Mouse (Mus musculus): Measurements from ENCODE around the gene Slc7a6. TPM values are rescaled to one million over a fixed set of nuclear protein-coding genes. Genes with fewer than 3 reads are reported as not detected.
"Not testable (repeated sequence)": the region's sequence is repeated elsewhere in the genome, so short reads cannot be mapped to it uniquely, and the experiment has no call there.

Gene Slc7a6
- total RNA-seq, 2 experiments from 2014 or later: 6.1 to 7.0 TPM

DNA sequence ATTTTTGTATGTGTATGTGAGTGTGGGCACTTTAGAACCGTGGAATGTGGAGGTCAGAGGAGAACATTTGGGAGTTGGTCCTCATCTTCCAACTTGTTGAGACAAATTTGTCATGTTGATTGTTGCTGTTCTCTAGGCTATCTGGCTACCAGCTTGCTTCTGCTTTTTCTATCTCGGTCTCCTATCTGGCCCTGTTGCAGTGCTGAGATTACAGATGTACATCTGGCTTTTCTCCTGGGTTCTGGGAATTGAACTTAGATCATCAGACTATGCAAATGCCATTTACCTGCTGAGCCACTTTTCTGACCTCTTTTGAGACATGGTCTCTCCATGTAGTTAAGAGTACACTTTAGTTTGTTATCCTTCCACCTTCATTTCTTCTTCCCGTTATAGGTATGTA, 4.9 kb downstream of the Slc7a6 start:
- DNase-seq: no peak
- intact Hi-C loops (cut with DNase I; ENCODE audit: low total_unique reads): no loop called here

DNA sequence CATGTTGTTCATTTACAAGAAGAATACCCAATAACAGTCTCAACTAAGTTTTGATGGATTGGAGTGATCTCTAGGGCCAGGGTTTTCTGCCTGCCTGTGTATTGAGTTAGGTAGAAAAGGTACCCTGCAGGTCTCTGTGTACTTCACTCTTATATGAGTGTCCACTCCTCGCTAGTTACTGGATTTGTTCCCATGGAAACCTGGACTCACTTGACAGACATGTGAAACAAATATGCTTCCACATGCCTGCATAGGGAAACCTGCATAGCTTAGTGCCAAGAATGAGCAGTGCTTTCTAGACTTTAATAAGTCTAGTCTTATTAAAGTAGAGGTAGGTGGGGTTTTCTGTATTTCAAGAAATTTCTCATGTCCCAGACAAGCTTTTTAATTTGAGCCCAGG, 8.2 kb downstream of the Slc7a6 start:
- intact Hi-C loops (cut with DNase I; ENCODE audit: low total_unique reads): no loop called here
- DNase-seq: no peak

DNA sequence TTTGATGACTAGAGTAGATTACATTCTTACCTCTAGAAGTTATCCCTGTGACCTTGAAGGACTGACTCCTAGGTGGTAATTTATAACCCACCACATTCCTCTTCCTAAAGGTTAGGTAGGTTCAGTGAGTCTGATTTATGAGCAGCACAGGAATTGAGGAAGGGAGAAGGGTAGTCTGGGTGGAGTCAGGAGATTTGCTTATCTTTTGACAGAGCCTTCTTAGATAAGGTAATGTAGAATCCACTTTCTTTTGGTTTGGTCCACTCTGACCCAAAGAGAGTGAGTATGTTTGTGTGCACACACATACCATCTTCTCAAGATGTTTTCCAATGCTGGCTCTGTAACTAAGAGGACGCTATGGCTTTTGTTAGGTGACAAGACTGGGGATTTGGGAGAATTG, 8.9 kb downstream of the Slc7a6 start:
- no peak for DNase-seq
- intact Hi-C loops (cut with DNase I; ENCODE audit: low total_unique reads): no loop called here

DNA sequence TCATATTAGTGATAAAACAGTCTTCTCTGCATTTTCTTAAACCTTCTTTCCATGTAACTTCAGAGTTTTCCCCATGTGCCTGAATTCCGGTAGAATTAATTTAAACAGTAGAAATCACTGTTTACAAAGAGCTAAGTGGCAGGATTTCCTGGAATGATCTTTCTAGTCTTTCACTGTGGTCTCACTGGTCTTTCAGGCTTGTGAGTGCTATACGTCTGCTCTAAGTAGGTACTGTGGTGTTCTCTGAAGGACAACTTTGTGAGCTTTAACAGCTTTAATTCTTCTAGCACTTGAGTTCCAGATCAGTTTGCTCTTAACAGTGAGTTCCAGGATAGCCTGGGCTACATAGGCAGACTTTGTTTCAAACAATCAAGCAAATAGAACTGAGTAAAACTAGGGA, 9.8 kb downstream of the Slc7a6 start:
- intact Hi-C loops (cut with DNase I; ENCODE audit: low total_unique reads): no loop called here
- no peak for DNase-seq

DNA sequence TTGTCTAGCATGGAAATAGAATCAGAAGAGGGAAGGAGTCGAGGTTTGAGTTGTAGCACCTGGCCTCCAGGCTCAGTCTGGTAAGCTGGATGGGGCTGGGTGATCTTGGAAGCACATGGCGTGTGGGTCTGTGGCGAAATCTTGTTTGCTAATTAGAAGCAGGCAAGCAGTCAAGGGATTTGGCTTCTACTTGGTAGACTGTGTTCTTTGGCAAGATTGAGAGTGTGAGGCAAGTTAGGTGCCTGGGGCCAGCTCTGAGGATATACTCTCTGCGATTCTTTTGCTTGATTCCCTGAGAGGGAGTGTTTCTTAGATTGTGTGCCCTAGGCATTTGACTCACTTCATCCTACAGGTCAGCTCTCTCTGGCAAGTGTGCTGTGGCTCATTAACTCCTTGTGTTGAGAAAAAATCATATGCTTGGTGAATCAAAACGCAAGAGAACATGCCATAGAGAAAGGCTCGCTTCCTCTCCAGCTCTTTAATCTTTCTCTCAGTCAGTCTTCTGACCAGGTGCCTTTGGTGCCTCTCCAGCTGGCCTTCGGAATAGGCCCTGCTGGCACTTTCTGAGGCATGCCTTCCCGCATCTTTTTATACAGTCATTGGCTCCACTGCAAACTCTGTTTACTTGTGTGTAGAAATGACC, 17.1 kb downstream of the Slc7a6 start:
- peak; percentile 13 for DNase-seq
- intact Hi-C loops (cut with DNase I; ENCODE audit: low total_unique reads): no loop called here

DNA sequence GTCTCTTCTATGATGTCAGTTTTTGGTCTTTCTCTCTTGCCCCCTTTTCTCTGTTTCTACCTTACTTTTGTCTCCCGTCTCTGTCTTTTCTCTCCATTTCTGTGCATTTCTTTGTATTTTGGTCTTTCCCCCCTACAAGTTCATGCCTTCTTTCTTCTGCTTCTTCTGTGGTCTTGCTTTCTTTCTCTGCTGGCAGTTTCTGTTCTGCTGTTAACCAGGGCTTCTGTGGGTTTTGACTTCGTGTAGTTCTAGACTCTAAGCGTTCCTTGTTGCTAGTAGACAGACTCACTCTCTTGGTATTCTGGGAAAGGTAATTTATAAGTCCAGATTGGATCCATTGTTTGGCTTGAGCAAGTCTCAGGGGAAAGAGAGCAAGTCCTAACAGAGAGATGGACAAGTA, 17.7 kb downstream of the Slc7a6 start:
- intact Hi-C loops (cut with DNase I; ENCODE audit: low total_unique reads): no loop called here
- no peak for DNase-seq

DNA sequence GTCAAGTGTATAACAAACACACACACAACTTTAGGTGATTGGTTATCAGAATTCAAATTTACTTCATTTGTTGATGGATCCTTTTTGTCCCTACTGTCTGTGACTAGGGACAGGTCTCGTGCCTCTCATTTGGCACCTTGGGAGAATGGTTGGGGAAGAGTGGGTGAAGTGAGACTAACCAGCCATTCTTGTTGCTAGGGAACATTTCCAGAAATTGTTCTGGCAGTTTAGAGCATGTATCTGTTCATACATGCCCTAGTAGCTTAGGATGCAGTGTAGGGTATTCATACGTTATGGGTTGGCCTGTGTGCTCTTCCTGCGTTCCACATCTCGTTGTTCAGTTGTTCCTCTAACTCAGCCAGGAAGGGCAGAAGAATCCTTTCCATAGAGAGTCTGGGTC, 20.5 kb downstream of the Slc7a6 start:
- intact Hi-C loops (cut with DNase I; ENCODE audit: low total_unique reads): no loop called here
- no peak for DNase-seq

DNA sequence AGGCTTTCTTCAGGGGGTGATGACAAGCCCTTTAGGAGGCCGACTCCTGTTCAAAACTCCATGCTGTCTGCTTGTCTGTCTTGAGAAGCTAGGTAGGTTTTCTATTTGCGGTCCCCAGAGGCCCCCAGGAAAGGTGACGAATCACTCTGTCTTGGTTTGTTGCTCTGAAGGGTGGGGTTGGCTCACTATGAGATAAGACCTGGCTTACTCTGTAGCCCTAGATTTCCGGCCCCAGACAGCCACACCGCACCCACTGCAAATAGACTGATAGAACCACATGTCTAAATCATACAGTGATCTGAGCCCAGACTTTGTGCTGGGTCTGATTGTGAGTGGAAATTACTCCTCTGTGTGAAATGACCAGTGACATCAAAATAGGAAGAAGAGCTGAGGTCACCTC, 23.0 kb downstream of the Slc7a6 start:
- intact Hi-C loops (cut with DNase I; ENCODE audit: low total_unique reads): no loop called here
- DNase-seq: no peak

DNA sequence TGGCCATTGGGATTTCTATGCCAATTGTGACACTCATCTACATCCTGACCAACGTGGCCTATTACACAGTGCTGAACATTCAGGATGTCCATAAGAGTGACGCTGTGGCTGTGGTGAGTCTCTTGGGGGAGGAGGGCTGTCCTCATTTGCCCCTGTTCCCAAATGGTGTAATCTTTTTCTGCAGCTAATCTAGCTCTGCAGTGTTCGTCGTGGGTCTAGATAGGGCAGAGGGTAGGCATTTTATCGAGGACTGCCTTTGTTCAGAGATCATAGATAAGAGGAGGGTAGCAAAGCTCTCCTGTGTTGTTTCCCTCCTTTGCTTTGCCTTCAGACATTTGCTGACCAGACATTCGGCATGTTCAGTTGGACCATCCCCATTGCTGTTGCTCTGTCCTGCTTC, 24.5 kb downstream of the Slc7a6 start:
- intact Hi-C loops (cut with DNase I; ENCODE audit: low total_unique reads): no loop called here
- no peak for DNase-seq

DNA sequence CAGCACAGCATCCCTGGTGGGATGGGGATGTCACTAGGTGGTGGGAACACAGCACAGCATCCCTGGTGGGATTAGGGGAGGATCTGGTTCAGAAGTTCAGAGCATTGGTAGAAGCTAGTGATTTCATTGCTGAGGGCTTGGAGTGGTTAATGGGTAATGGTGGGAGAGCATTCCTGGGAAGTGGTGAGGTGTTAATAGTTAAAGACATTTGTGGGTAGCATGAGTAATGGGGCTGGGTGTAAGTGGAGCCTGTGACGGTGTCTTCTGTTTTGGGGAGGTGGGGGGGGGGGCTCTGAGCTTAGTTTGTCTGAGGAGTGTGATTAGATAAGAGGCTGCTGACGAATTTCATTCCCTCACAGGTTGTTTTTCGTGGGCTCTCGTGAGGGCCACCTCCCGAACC, 25.4 kb downstream of the Slc7a6 start:
- DNase-seq: no peak
- intact Hi-C loops (cut with DNase I; ENCODE audit: low total_unique reads): no loop called here

DNA sequence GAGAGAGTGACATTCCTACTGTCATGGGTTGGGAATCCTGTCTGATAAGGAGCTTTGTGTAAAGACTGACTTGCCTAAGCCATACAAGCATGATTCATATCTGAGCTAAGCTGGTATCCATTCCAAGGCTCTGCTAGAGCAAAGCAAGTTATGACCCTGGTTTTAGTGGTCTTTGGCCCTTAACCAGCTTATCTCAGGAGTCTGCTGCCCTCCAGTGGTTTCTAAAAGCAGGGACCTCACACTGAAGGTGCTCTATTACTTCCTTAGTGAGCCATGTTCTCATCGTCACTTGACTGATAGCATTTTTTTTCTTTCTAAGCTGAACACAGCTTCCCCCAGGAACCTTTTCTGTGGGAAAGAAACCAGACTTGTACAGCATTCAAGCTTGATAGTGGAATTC, 30.1 kb downstream of the Slc7a6 start:
- DNase-seq: peak; percentile 13

DNA sequence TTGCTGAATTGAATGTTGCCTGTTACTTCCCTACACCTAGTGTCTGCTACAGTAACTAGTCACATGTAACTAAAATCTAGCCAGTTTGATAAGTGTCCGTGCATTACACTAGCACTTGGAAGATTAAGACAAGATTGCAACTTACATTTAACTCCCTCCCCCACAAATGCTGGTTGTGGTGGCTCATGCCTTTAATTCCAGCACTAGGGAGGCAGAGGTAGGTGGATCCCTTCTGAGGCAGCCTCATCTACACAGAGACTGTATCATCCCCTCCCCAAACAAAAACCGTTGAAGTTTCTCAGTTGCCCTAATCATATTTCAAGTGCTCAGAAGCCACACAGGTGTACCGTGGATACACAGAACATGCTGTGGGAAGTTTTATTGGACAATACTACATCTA, 30.9 kb downstream of the Slc7a6 start:
- intact Hi-C loops (cut with DNase I; ENCODE audit: low total_unique reads): loop anchor here (5.0 kb wide), 1 partner anchor 62 kb away; the partner anchor contains the start of gene Esrp2
- DNase-seq: not testable (repeated sequence)

More for the DNA sequence above, 30.1 kb downstream of the Slc7a6 start:
- intact Hi-C loops (cut with DNase I; ENCODE audit: low total_unique reads): loop anchor here (5.0 kb wide), 1 partner anchor 61 kb away; the partner anchor contains the start of gene Esrp2

DNA sequence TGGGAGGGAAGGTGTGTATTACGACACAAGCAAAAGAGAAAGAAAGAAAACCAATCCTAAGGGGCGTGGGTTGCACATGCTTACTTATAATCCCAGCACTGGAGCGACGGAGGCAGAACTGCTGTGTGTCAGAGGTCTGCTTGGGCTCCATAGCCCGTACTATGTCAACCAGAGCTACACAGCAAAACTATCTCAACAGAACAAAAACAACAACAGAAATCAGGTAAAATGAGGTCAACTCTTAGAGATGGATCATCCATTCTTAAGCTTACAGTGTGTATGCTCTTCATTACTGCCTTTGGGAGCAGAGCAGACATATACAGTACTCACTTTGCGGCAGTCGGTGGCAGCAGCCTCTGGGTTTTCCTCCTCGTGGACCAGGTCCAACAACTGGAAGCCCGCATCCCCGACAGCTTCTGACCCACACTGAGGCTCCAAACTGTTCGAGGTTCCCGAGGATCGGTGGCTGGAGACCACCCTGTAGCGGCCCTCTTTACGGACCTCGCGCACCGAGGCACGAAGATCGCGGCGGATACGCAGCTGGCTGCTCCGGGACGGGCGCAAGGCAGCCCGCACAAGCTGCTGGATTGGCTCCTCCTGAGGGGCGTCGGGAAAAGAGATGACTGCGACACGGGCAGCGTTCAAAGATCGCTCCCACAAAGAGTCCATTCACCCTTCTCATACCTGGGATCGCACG, 41.5 kb downstream of the Slc7a6 start:
- intact Hi-C loops (cut with DNase I; ENCODE audit: low total_unique reads): no loop called here
- DNase-seq: peak; percentile 35

DNA sequence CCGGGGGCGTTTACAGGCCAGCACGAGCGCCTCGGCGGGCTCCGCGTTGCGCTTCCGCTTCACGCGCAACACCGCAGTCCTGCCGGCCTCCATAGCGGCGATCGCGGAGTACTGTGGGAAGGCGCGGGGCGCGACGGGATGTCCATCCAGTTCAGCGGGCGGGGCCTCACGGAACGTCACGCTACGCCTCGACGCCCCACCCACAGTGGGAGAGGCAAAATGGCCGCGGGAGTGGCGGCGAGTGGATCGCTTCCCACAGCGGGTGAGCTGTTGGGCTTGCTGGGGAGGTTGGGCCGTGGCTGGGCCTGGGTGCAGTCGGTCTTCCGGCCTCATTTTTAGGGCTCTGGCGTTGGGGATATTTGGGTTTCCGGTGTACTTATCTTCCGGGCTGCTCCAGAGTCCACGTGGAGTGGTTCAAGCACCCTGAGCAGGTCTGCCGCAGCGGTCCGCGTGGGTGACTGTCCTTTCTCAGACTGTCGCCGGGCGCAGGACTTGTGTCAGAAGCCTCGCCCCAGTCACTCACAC, 42.2 kb downstream of the Slc7a6 start, which contains the start of the genes Slc7a6os and Prmt7:
Gene Slc7a6os (minus strand): TSS at position 115 of the 525 bp plus-strand sequence.
Gene Prmt7 (plus strand): TSS at position 116 of the 525 bp plus-strand sequence.
- intact Hi-C loops (cut with DNase I; ENCODE audit: low total_unique reads): no loop called here

DNA sequence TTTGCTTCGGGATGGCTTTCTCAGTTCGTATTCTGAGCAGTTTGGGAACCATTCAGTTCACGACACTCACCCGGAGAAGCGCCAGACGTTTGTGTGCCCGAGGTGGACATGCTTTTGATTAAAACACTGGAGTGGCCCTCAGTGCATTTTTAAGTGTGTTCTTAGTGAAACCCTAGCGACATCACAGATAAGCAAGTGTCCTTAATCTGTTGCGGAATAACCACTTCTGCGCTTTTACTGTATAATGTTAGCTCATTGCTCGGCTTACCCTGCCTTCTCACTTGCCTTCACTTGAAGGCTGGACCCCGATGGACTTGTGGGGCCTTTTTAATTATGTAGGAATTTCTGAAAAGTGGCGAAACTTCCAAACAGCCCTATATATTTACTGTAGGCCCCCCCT, 42.8 kb downstream of the Slc7a6 start:
- intact Hi-C loops (cut with DNase I; ENCODE audit: low total_unique reads): no loop called here
- DNase-seq: no peak

More for the DNA sequence above, 42.2 kb downstream of the Slc7a6 start, which contains the start of the genes Slc7a6os and Prmt7:
- peak; percentile 97 for DNase-seq

DNA sequence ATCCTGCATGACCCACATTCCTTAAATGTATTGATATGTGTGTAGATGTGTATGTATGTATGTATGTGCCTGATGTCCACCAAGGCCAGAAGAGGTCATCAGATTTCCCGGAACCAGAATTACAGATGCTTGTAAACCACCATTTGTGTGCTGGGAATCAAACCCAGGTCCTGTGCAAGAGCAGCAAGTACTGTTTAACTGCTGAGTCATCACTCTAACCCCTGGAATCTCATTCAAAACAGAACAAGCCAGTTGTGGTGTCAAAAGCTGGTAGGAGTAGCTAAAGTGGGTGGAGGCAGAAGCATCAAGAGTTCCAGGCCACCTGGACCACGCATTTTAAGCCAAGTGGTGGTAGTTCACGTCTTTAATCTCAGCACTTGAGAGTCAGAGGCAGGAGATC, 45.3 kb downstream of the Slc7a6 start:
- DNase-seq: no peak
- intact Hi-C loops (cut with DNase I; ENCODE audit: low total_unique reads): no loop called here

DNA sequence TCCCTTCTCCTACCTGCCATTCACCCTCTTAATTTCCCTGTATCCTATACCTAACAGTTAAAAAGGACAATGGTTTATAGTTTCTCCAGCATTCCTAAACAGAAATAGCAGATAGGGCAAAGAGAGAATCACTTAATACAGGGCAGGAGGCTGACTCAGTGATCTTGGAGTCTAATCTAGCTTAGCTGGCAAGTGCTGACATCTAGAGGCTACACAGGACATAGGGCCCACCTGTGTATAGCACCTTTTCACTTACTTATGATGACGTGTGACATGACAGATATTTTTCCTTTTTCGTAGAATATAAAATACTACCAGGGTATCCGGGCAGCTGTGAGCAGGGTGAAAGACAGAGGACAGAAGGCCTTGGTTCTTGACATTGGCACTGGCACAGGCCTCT, 51.0 kb downstream of the Slc7a6 start:
- intact Hi-C loops (cut with DNase I; ENCODE audit: low total_unique reads): no loop called here
- DNase-seq: no peak

DNA sequence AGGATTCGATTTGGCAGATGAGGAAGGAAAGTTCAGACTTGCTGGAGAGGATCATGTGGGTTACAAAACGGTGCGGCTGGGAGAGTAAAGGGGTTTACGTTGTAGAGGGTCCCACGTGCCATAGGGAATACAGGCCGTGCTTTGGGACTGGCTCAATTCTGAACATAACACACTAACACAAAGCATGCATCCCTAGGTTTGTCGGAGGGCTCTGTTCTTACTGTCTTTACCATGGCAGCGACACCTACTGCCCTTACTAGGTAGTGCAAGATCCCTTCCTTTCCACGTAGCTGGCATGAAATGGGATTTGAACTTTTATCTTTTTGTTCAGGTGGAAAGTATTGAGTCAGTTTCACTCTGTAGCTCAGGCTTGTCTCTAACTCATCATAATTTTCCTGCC, 57.9 kb downstream of the Slc7a6 start:
- peak; percentile 30 for DNase-seq

DNA sequence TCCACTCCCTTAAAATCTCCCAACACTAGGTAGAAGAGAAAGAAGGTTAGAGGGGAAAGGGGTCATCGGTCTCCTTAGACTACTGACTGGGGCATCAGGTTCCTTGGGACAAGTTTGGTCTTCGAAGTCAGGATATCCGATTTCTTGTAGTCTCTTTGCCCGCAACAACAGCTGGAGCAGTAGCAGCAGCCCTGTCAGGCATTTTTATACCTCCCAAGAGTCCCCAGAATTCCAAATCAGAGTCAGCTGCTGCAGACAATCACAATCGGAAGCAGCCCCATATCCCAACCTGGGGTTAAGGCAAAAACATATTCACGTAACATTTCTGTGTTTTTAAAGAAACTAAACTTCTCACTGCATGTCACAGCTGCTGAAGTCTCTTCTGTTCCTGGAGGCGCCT, 62.9 kb downstream of the Slc7a6 start:
- no peak for DNase-seq
- intact Hi-C loops (cut with DNase I; ENCODE audit: low total_unique reads): no loop called here

More for the DNA sequence above, 57.9 kb downstream of the Slc7a6 start:
- intact Hi-C loops (cut with DNase I; ENCODE audit: low total_unique reads): loop anchor here (5.0 kb wide), 1 partner anchor 84 kb away; no protein-coding TSS in a partner anchor

DNA sequence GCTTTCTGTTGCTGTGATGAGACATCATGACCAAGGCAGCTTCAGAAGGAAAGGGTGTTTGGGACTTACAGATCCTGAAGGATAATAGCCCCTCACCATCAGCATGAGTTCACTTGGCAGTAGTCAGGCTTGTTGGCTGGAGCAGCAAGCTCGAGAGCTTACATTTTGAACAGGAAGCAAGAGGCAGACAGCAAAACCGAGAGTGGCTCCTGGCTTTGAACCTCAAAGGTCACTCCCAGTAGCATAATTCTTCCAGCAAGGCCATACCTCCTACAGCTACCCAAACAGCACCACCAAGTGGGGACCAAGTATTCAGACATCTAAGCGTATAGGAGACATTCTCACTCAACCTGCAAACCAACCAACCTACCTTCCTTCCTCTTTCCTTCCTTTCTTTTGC, 64.1 kb downstream of the Slc7a6 start:
- intact Hi-C loops (cut with DNase I; ENCODE audit: low total_unique reads): no loop called here
- DNase-seq: no peak
